Mouse (Mus musculus): ENCODE data around the gene Olfr243.
"Not testable (repeated sequence)": the region's sequence is repeated elsewhere in the genome, so short reads cannot be mapped to it uniquely, and the experiment has no call there.

The Olfr243 gene

GRCm38 (mm10) chr7:103714371-103714770, at the start of gene Olfr243:
Olfr243 (plus strand) TSS chr7:103714671.
- DNase-seq (ENCODE audit: low spot score) = no peak

GRCm38 (mm10) chr7:103671091-103671490, 43.4 kb upstream of the Olfr243 start, which contains the start of gene Olfr624:
Olfr624 (minus strand) TSS chr7:103671191.
- no peak for DNase-seq (ENCODE audit: low spot score)

DNA sequence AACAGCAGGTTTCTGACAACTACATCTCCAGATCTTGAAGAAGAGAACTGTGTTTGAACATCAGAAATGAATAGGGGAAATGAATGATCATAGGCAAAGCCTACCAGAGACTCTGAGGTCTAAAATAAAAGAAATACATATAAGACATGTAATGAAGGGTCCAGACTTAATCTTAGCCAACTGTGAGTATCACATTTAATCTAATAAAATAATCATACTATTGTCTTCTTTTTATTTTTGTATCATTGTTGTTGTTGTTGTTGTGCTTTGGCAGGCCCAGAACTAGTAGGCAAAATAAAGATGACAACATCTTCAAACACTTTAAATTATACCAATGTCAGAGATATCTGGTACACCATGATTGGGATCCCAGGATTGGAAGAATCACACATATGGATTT, 32.1 kb upstream of the Olfr243 start, which contains the start of gene Olfr625-ps1:
TSS of gene Olfr625-ps1 (plus strand) at position 301 of the 400 bp plus-strand sequence.
- DNase-seq (ENCODE audit: low spot score) = no peak

- no peak for DNase-seq (ENCODE audit: low spot score)
Observed at GRCm38 (mm10) chr7:103699469-103699868, 15.0 kb upstream of the Olfr243 start.

GRCm38 (mm10) chr7:103712024-103712423, 2.4 kb upstream of the Olfr243 start:
- DNase-seq (ENCODE audit: low spot score) = no peak

GRCm38 (mm10) chr7:103716398-103716797, 1.9 kb downstream of the Olfr243 start:
- DNase-seq (ENCODE audit: low spot score) = not testable (repeated sequence)

DNA sequence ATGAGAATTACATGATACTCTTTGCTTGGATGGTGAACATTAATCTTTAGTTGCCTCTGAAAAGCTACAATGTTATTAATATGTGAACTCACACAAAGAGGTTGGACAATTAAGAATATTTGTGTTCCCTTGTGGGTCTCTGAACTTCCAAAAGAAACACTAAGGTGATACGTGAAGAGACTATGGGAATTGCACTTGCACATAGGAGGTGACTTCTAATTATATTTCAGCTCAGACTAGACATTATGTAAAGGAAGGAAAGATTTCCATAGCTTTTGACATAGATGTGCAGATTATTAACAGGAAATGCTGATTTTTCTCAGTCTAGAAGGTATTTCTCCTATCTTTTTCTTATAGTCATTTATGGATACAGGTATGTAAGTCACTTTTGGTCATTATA, 15.6 kb downstream of the Olfr243 start, which contains the start of gene Olfr628:
TSS of gene Olfr628 (plus strand) at position 301 of the 400 bp plus-strand sequence.
- DNase-seq (ENCODE audit: low spot score) = no peak

- DNase-seq (ENCODE audit: low spot score) = no peak
Observed at GRCm38 (mm10) chr7:103744843-103745242, 30.4 kb downstream of the Olfr243 start, which contains the start of gene Olfr629. Olfr629 (minus strand) TSS chr7:103744943.

DNA sequence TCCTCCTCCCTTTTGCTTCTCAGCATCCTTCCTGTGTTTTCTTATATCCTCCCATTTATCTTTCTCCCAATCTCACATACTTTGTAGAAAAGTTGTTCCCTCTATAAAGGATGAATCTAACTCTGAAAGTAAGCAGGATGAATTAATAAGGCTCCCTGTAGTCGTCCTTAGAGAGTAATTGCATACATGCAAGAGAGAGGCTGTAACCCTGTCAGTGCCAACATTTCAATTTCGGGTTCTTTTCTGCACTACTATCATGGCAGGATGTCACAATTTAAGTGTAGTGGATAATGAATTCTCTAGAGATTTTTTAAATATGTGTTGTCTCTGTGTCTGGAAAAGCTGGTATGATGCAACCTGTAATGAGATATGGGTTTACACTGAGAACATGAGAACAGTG, 42.8 kb downstream of the Olfr243 start, which contains the start of gene Olfr630:
TSS of gene Olfr630 (minus strand) at position 101 of the 400 bp plus-strand sequence.
- no peak for DNase-seq (ENCODE audit: low spot score)

- not testable (repeated sequence) for DNase-seq (ENCODE audit: low spot score)
Observed at GRCm38 (mm10) chr7:103762212-103762611, 47.7 kb downstream of the Olfr243 start.

- DNase-seq (ENCODE audit: low spot score) = not testable (repeated sequence)
Observed at GRCm38 (mm10) chr7:103767687-103768086, 53.2 kb downstream of the Olfr243 start.

Data from lung, postnatal 25 days (tissue).